ENCODE assay signal across 8 mouse cellular contexts in the genomic region with DNA sequence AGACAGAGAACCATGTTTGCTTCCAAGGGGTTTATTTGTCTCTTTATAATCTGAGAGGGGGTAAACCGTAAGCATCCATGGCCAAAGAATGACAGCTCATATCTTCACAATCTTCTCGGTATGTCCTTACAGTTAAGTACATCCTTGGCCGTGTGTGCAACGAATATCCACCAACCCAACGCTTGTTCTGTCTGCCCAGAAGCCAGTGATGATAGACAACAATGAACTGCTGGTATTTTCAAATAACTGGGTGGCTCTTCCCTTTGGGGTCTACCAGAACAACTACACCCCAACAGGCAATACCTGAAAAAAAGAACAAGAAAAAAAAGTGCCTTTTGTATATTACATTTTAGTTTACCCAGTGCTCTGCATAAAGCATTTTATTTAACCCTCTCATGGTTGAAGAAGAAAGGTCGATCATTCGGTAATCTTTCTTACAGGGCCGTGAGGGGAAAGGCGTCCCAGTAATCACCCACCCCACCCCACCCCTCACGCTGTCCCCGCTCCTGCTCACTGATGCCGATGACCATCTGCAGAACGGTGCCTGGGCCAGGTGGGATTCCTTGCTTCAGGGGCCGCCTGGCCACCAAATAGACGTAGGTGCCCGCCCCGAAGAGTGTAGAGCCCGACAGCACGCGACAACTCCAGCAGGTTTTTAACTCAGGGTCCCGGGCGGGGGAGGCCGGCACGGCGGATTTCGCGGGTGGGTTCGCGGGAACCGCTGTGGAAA. TPM values are rescaled to one million over a fixed set of nuclear protein-coding genes. Genes with fewer than 3 reads are reported as not detected.
DNase-seq lines count a peak whose midpoint lies in the region; ATAC-seq lines count a peak whose summit lies in the region.

No protein-coding gene starts in this region.

- no peak for DNase-seq in kidney, postnatal 10 days
- DNase-seq in Muller cell, postnatal 12 days (ENCODE audit: inconsistent ontology term) = peak; percentile 37
- DNase-seq in retina, postnatal 1 day = peak; percentile 27
- DNase-seq in gastrocnemius, adult 8-10 months (ENCODE audit: low spot score in 2 of 2) = no peak
- DNase-seq in lung, postnatal 36 days = no peak

- peak; percentile 91 for ATAC-seq in kidney, embryonic 14.5 days (ENCODE audit: low FRiP score, low TSS enrichment)
- ATAC-seq in limb, embryonic 12.5 days (ENCODE audit: insufficient number of reproducible peaks, insufficient read depth, low FRiP score, low TSS enrichment, low read depth) = peak; percentile 93

- H3K9ac ChIP-seq in kidney, embryonic 14.5 days (ENCODE audit: low read depth, low read length) = peak overlapping the region; percentile 68
- H3K9ac ChIP-seq in limb, embryonic 12.5 days (replicated peaks) = peak overlapping the region; percentile 84

- 0 out of 2 replicates have a peak, but pooled peaks cover 3% of the 10 kb centered on the region for H3K4me1 ChIP-seq in kidney, embryonic 14.5 days (ENCODE audit: control insufficient read depth, insufficient read depth, low read length)
- H3K4me1 ChIP-seq in erythroblast, embryonic 14.5 days (ENCODE audit: control insufficient read depth) = peaks cover 15% of the 10 kb centered on the region
- no peaks in the 10 kb centered on the region; the same call in 1 of the 2 replicates for H3K4me1 ChIP-seq in limb, embryonic 12.5 days (replicated peaks)

- H3K4me3 ChIP-seq in kidney, embryonic 14.5 days (ENCODE audit: low read length) = peak overlapping the region; percentile 67
- H3K4me3 ChIP-seq in erythroblast, embryonic 14.5 days (replicated peaks) = peak overlapping the region; percentile 93
- peak overlapping the region; percentile 80 for H3K4me3 ChIP-seq in limb, embryonic 12.5 days (replicated peaks)

- H3K9me3 ChIP-seq in kidney, embryonic 14.5 days (ENCODE audit: control insufficient read depth, low read length) = no peaks in the 10 kb centered on the region
- H3K9me3 ChIP-seq in erythroblast, embryonic 14.5 days (ENCODE audit: control insufficient read depth, low read length) = no peaks in the 10 kb centered on the region
- H3K9me3 ChIP-seq in limb, embryonic 12.5 days = no peaks in the 10 kb centered on the region

- peak overlapping the region; percentile 45 for H3K4me2 ChIP-seq in kidney, embryonic 14.5 days (replicated peaks; ENCODE audit: low read depth, low read length)
- peak overlapping the region; percentile 69 for H3K4me2 ChIP-seq in limb, embryonic 12.5 days

- H3K27ac ChIP-seq in kidney, embryonic 14.5 days (ENCODE audit: low read depth, low read length) = no peak overlapping the region
- H3K27ac ChIP-seq in limb, embryonic 12.5 days = 0 out of 2 replicates have a peak overlapping the region, but pooled peaks have one; percentile 41

- H3K36me3 ChIP-seq in kidney, embryonic 14.5 days (ENCODE audit: control insufficient read depth, insufficient read depth, low read length) = peaks cover 5% of the 10 kb centered on the region; the same call in 1 of the 2 replicates
- H3K36me3 ChIP-seq in erythroblast, embryonic 14.5 days (ENCODE audit: control insufficient read depth) = peaks cover 8% of the 10 kb centered on the region
- peaks cover 32% of the 10 kb centered on the region for H3K36me3 ChIP-seq in limb, embryonic 12.5 days

- WGBS in kidney, embryonic 14.5 days = 10% methylated on average over 30 of the region's 30 CpGs
- 8% methylated on average over 30 of the region's 30 CpGs for WGBS in limb, embryonic 12.5 days

- H3K27me3 ChIP-seq in kidney, embryonic 14.5 days (ENCODE audit: control insufficient read depth, insufficient read depth, low read length) = no peaks in the 10 kb centered on the region
- no peaks in the 10 kb centered on the region for H3K27me3 ChIP-seq in erythroblast, embryonic 14.5 days (ENCODE audit: control insufficient read depth)
- no peaks in the 10 kb centered on the region for H3K27me3 ChIP-seq in limb, embryonic 12.5 days

RNA-seq across cellular contexts. Expression of a gene that starts 0.5 kb away (rescaled TPM):
- polyA plus RNA-seq in kidney, embryonic 14.5 days (2014; fragmentation: Nextera tagmentation; extraction: Ambion mirVana) = 120 and 163 TPM in 2 replicates
- polyA plus RNA-seq in erythroblast, embryonic 14.5 days (2012) = 4.4 and 6.4 TPM in 2 replicates
- 135 and 141 TPM in 2 replicates for polyA plus RNA-seq in limb, embryonic 12.5 days (2016; fragmentation: Nextera tagmentation; extraction: Ambion mirVana)
- 10 to 100 TPM; 40.1 to 56.1 (median 46.4) TPM for total RNA-seq in gastrocnemius, adult 8-10 months (2022)

Comparison
In these comparisons a context has a peak if more than half of its experiments do, and no peak if none do; other contexts are left out.
1. DNase-seq: peak in Muller cell, postnatal 12 days (single experiment) and retina, postnatal 1 day (single experiment); none in kidney, postnatal 10 days (single experiment), gastrocnemius, adult 8-10 months (0 of 2) and lung, postnatal 36 days (single experiment).
2. RNA of a gene that starts 0.5 kb away (polyA plus RNA-seq): 135 to 141 TPM in limb, embryonic 12.5 days and 120 to 163 TPM in kidney, embryonic 14.5 days; 4.4 to 6.4 TPM in erythroblast, embryonic 14.5 days; every median in the first group is over 10 times any median in the second.
3. Peak in every context shown above with its lines, with median percentiles within 50 percentile points of each other: H3K4me3 ChIP-seq.